Mouse (Mus musculus) lung, postnatal 0 days (tissue): Measurements from ENCODE around the gene Gm20388.

ENCODE experiments used
- CTCF ChIP-seq: IDR thresholded peaks from 2 replicates; pipeline ENCODE4 v1.5.1; 2016; ENCODE audit warnings: antibody characterized with exemption, mild to moderate bottlenecking
- EP300 ChIP-seq: IDR thresholded peaks from 2 replicates; pipeline ENCODE4 v1.6.1; 2016; ENCODE audit warnings: antibody characterized with exemption, mild to moderate bottlenecking, control low read depth

DNA sequence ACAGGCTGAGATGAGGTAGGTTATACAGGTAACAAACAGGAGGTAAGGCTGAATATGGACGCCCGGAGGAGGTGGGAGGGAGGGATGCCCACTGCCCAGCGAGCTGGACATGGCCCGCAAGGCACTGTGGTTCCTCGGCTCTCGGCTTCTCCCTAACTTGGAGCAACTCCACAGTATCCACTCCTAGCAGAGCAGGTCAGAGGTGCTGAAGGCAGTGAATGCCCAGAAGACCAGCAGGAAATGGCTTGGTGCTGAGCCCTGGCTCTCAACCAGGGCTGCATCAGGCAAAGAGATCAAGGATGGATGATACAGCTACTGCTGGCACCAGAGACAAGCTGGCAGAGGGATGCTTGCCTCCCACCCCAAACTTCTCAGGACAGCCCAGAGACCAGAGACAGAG is 2613.9 kb downstream of the Gm20388 start:
- TF ChIP-seq CTCF (no peak), EP300 (no peak)
